Mouse (Mus musculus): ENCODE results near the gene Klhl32.

Gene Klhl32

GRCm38 (mm10) chr4:24642306-24642705 lies 208.6 kb downstream of the Klhl32 start:
- DNase-seq (ENCODE audit: extremely low spot score, low read depth, low spot score), result no peak

- DNase-seq (ENCODE audit: extremely low spot score, low read depth, low spot score), result no peak
These were observed 219.6 kb downstream of the Klhl32 start for GRCm38 (mm10) chr4:24631177-24631911.

- no peak for DNase-seq (ENCODE audit: extremely low spot score, low read depth, low spot score)
These were observed 220.5 kb downstream of the Klhl32 start for GRCm38 (mm10) chr4:24630430-24630829.

- no peak for DNase-seq (ENCODE audit: extremely low spot score, low read depth, low spot score)
These were observed 223.1 kb downstream of the Klhl32 start for GRCm38 (mm10) chr4:24627871-24628270.

GRCm38 (mm10) chr4:24626686-24627085 lies 224.2 kb downstream of the Klhl32 start:
- DNase-seq (ENCODE audit: extremely low spot score, low read depth, low spot score), result no peak

GRCm38 (mm10) chr4:24625951-24626584 lies 224.9 kb downstream of the Klhl32 start:
- DNase-seq (ENCODE audit: extremely low spot score, low read depth, low spot score), result no peak

- no peak for DNase-seq (ENCODE audit: extremely low spot score, low read depth, low spot score)
These were observed 229.3 kb downstream of the Klhl32 start for GRCm38 (mm10) chr4:24621422-24622187.

- DNase-seq (ENCODE audit: extremely low spot score, low read depth, low spot score), result no peak
These were observed 230.5 kb downstream of the Klhl32 start for GRCm38 (mm10) chr4:24620440-24620839.

GRCm38 (mm10) chr4:24620005-24620404 lies 230.9 kb downstream of the Klhl32 start:
- no peak for DNase-seq (ENCODE audit: extremely low spot score, low read depth, low spot score)

- no peak for DNase-seq (ENCODE audit: extremely low spot score, low read depth, low spot score)
These were observed 241.4 kb downstream of the Klhl32 start for GRCm38 (mm10) chr4:24609564-24609963.

- no peak for DNase-seq (ENCODE audit: extremely low spot score, low read depth, low spot score)
These were observed 241.8 kb downstream of the Klhl32 start for GRCm38 (mm10) chr4:24609085-24609484.

- no peak for DNase-seq (ENCODE audit: extremely low spot score, low read depth, low spot score)
These were observed 249.2 kb downstream of the Klhl32 start for GRCm38 (mm10) chr4:24601711-24602110.

GRCm38 (mm10) chr4:24598637-24599036 lies 252.3 kb downstream of the Klhl32 start:
- DNase-seq (ENCODE audit: extremely low spot score, low read depth, low spot score), result no peak

GRCm38 (mm10) chr4:24596942-24597611 lies 253.8 kb downstream of the Klhl32 start:
- DNase-seq (ENCODE audit: extremely low spot score, low read depth, low spot score), result no peak

- no peak for DNase-seq (ENCODE audit: extremely low spot score, low read depth, low spot score)
These were observed 256.1 kb downstream of the Klhl32 start for GRCm38 (mm10) chr4:24594824-24595223.

- DNase-seq (ENCODE audit: extremely low spot score, low read depth, low spot score), result no peak
These were observed 266.9 kb downstream of the Klhl32 start for GRCm38 (mm10) chr4:24583997-24584396.

GRCm38 (mm10) chr4:24582295-24582694 lies 268.6 kb downstream of the Klhl32 start:
- DNase-seq (ENCODE audit: extremely low spot score, low read depth, low spot score), result no peak

- DNase-seq (ENCODE audit: extremely low spot score, low read depth, low spot score), result no peak
These were observed 273.3 kb downstream of the Klhl32 start for GRCm38 (mm10) chr4:24577594-24577993.

GRCm38 (mm10) chr4:24574276-24574675 lies 276.6 kb downstream of the Klhl32 start:
- DNase-seq (ENCODE audit: extremely low spot score, low read depth, low spot score), result peak; percentile 20

GRCm38 (mm10) chr4:24568989-24569556 lies 281.9 kb downstream of the Klhl32 start:
- no peak for DNase-seq (ENCODE audit: extremely low spot score, low read depth, low spot score)

- DNase-seq (ENCODE audit: extremely low spot score, low read depth, low spot score), result no peak
These were observed 282.9 kb downstream of the Klhl32 start for GRCm38 (mm10) chr4:24568026-24568425.

Data from hindlimb bud, embryonic 11.5 days (tissue).